Mouse (Mus musculus) R1 (cell line): ENCODE measurements around the gene Gm2075.
A peak's percentile ranks its signal among the peaks of the same experiment; 100 is the strongest.
"Not testable (repeated sequence)": the region's sequence is repeated elsewhere in the genome, so short reads cannot be mapped to it uniquely, and the experiment has no call there.

Experiments used
- DNase-seq: peaks from one replicate; pipeline ENCODE4 v3.0.0-alpha.2; 2018; ENCODE audit warnings: low read depth, low spot score

Gene Gm2075

DNA sequence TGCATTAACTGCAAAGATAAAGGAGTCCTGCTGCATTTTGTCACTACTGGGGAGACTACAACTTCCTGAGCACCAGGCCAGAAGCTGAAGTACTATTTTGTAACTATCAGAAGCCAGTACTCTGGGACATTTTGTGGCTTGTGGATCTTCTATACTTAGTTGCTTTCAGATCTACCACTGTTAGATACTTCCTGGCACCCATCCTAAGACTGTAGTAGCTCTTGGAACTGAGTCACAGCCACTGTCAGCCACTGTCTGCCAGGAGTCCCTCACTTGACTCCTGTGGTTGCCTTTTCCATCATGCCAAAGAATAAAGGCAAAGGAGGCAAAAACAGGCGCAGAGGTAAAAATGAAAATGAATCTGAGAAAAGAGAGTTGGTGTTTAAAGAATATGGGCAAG, at the start of gene Gm2075:
TSS of gene Gm2075 (plus strand) at position 301 of the 400 bp plus-strand sequence.
- DNase-seq = not testable (repeated sequence)

DNA sequence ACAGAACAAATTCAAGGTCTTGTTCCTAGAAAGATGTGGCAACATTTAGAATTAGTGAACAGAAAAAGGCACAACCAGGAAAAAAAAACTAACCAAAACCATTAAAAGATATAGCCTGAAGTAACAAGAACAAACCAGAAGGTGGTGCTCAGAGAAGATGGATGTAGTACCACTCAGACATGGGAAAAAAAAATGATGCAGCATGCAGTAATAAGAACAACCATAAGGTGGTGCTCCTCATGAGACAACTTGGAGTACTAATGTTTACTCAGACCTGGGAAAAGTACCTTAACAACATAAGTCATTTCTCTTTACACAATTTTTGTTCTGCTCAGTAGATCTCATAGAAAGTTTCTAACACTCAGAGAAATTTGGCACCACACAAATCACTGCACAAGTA, 27.6 kb upstream of the Gm2075 start:
- peak; percentile 70 for DNase-seq

- DNase-seq = not testable (repeated sequence)
Measured at GRCm38 (mm10) chr12:88004118-88004517, 7.5 kb upstream of the Gm2075 start.

DNA sequence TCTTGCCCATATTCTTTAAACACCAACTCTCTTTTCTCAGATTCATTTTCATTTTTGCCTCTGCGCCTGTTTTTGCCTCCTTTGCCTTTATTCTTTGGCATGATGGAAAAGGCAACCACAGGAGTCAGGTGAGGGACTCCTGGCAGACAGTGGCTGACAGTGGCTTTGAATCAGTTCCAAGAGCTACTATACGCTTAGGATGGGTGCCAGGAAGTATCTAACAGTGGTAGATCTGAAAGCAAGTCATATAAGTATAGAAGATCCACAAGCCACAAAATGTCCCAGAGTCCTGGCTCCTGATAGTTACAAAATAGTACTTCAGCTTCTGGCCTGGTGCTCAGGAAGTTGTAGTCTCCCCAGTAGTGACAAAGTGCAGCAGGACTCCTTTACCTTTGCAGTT, 7.0 kb downstream of the Gm2075 start, which contains the start of gene Gm6803:
TSS of gene Gm6803 (minus strand) at position 101 of the 400 bp plus-strand sequence.
- not testable (repeated sequence) for DNase-seq

- DNase-seq = not testable (repeated sequence)
Measured at GRCm38 (mm10) chr12:88026704-88027103, 15.1 kb downstream of the Gm2075 start, which contains the start of gene Gm2056. Gene Gm2056, plus strand, starts transcription at chr12:88027004.

GRCm38 (mm10) chr12:88032250-88032649, 20.6 kb downstream of the Gm2075 start:
- DNase-seq = not testable (repeated sequence)

GRCm38 (mm10) chr12:88039062-88039461, 27.4 kb downstream of the Gm2075 start:
- DNase-seq = peak; percentile 31

- not testable (repeated sequence) for DNase-seq
Measured at GRCm38 (mm10) chr12:88039703-88040102, 28.1 kb downstream of the Gm2075 start.

DNA sequence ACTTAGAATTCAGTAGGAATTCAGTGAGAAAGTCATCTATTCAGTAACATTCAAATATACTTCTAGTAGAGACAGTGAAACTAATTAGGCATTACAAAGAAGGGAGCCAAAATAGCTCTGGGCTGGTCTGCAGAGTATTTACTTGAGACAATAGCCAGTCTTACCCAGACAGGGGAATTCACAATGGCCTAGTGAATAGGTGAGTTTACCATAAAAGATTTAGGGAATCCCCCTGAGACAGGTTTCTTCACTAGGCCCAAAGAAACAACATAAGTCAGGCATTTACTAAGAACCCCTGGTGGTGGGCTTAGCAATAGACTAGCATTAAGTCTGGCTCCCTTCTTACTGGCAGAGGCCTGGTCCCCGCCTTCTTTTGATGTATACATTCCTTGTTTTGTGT, 33.6 kb downstream of the Gm2075 start:
- peak; percentile 96 for DNase-seq
